Mouse (Mus musculus) liver, postnatal 0 days (tissue): Measurements from ENCODE around the gene Tmx4.

ENCODE experiments used
- CTCF ChIP-seq: sonication (generic); IDR thresholded peaks from 2 replicates; pipeline ENCODE4 v1.5.1; 2016; ENCODE audit warnings: antibody characterized with exemption, low read depth
- EP300 ChIP-seq: IDR thresholded peaks from 2 replicates; pipeline ENCODE4 v1.6.1; 2016; ENCODE audit warnings: antibody characterized with exemption, low read depth, mild to moderate bottlenecking

DNA sequence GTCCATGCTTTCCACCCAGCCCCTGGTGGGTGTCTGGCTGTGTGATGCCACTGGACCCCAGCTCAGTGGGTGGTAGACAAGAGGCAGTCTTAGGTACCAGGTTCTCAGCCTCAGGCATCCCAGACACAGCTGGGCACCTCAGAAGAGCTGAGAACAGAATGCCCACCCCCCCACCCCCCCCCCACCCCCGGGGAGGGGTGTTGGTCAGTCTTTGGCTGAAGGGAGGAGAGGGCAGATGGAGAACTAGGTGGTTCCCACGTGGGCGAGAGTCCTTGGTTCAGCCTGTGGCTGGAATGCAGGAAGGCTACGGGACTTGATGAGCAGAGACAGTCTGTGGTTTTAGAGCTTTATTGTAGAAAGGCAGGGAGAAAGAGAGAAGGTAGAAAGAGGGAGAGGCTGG lies 12.5 kb upstream of the Tmx4 start:
- TF ChIP-seq CTCF (no peak), EP300 (no peak)
